Mouse (Mus musculus): Measurements from ENCODE around the gene Padi2.
A peak's percentile ranks its signal among the peaks of the same experiment; 100 is the strongest.

The Padi2 gene

GRCm38 (mm10) chr4:140960781-140961466 lies 54.8 kb downstream of the Padi2 start, which contains the start of gene Sdhb:
Gene Sdhb, plus strand, starts transcription at chr4:140961203.
- DNase-seq = peak; percentile 98 to 100

DNA sequence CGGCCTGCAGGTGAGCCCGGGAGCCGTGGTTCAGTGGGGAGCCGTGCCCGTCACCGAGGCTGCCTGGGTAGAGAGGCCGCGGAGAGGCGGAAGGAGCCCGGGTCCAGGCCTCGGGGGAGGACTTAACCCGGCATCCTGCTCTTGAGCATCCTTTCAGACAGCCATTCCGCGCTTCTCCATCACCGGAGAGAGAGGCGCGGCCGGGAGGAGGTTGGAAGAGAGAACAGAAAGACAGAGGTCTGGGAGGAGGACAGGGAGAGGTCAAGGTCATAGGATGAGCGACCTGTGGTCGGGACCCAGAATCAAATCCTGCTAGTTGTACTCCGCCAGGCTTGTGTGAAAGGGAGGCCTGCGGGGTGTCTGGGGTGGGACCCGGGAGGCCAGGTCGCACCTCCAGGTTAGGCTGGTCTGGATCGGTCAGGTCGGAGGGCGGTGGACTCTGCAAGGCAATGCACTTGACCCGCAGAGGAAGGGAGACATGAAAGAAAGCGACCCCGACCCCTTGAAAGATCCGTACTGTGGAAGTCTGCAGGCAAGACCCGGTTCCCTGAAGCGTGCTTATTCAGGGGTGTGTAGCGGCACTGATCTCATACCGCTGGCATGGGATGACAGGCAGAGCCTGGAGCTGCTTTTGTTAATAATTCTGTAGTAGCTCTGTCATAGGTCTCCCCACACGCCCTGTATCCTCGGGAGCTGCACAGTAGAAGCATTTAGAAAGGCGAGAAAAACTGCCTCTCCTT lies 55.5 kb downstream of the Padi2 start:
- no peak for DNase-seq

DNA sequence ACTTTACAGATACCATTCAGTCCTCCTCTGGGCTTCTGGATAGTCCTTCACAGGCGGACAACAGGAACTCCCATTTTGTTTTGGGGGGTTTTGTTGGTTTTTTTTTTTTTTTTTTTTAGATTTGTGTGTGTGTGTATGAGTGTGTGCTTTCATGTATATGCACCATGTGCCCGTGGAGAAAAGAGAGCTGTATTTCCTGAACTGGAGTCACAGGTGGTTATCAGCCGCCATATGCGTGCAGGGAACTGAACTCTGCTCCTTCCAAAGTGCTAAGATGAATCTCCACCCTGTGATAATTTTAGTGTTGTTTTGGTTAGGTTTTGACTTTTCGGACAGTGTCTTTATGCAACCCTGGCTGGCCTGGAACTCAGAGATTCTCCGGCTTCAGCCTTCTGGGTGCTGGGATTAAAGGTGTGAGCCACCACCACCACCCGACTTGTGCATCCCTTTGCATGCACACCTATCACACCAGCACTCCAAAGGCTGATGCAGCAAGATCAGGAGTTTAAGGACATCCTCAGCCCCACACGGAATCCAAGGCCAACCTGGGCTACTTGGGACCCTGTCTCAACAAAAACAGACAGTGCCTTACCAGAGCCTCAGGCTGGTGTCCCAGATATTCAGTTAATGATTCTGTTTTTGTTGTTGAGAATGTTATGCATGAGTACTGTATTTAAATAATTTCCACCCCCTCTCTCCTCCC lies 56.2 kb downstream of the Padi2 start:
- DNase-seq = peak in 1 of 2 experiments; percentile 56

- DNase-seq = peak; percentile 93 to 95
Measured at GRCm38 (mm10) chr4:140962950-140963349, 56.8 kb downstream of the Padi2 start.

GRCm38 (mm10) chr4:140963941-140964597 lies 57.9 kb downstream of the Padi2 start:
- peak in 1 of 2 experiments; percentile 63 for DNase-seq

DNA sequence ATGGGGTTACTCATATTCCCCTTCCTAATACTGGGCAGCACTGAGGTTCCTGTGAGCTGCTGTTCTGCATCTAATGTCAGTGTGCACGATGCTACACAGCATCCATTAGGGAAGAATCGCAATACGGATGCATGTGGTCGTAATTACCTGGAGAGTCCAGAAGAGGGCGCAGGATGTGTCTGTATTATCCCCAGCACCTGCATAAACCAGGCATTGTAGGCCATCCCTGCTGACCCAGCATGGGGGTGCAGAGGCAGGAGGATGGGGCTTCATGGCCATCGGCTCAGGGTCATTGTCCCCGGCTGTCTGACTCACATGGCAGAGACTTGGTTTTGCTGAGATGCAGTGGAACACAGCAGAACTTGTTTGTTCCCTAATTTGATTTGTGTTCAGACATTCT lies 58.5 kb downstream of the Padi2 start:
- DNase-seq = peak; percentile 83 to 86

DNA sequence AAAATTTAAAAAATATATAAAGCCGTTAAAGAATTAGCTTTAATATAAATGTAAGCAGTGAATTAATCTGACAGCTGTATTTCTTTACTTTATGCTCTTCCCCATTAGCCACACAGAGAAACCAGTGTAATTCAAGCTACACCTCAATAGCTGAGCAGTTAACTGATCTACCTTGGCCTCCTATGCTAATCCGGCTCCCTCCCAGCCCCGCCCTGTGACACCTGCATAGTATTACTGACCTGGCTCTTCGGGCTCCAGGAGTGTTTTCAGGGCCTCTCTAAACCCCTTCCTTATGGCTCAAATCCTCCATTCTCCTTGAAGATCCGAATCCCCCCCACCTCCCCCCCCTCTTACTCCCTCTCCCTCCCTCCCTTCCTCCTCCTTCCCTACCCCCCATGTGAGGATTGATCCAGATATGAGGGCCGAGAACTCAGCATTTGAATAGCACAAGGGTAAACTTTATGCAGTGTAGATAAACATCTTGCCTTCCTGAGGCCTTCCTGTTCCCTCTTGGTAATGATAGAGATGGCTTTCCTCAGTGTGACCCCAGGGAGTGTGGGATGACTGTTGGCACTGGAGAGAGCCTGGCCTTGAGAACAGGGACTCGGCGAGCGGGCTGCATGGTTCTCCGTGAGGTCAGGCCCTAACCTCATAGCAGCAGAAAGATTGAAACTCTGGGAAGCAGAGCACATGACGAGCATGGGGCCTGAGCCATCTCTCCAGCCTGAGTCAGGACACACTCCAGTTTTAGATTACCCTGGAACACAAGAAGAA lies 61.4 kb downstream of the Padi2 start:
- no peak for DNase-seq

- DNase-seq = no peak
Measured at GRCm38 (mm10) chr4:140971691-140972090, 65.5 kb downstream of the Padi2 start.

DNA sequence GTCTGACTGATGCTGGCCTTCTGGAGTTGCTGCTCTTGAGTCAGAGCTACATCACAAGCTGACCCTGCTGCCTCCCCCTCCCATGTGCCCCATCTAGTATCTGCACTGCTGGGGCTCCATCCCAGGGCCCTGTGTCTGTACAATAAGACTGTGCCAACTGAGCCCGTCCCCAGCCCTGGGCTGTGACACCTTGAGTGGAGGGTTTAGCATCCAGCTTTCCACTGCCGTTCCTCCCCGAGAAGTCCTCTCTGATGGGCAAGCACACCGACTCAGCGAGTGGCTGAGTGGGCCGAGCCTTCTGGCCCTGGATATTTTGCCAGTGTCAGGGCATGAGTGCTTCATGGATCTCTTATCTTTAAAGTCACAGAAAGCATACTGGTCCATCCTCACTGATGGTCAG lies 68.3 kb downstream of the Padi2 start:
- DNase-seq = no peak

GRCm38 (mm10) chr4:140975356-140975755 lies 69.2 kb downstream of the Padi2 start:
- no peak for DNase-seq

- DNase-seq = no peak
Measured at GRCm38 (mm10) chr4:140977278-140977677, 71.1 kb downstream of the Padi2 start.

DNA sequence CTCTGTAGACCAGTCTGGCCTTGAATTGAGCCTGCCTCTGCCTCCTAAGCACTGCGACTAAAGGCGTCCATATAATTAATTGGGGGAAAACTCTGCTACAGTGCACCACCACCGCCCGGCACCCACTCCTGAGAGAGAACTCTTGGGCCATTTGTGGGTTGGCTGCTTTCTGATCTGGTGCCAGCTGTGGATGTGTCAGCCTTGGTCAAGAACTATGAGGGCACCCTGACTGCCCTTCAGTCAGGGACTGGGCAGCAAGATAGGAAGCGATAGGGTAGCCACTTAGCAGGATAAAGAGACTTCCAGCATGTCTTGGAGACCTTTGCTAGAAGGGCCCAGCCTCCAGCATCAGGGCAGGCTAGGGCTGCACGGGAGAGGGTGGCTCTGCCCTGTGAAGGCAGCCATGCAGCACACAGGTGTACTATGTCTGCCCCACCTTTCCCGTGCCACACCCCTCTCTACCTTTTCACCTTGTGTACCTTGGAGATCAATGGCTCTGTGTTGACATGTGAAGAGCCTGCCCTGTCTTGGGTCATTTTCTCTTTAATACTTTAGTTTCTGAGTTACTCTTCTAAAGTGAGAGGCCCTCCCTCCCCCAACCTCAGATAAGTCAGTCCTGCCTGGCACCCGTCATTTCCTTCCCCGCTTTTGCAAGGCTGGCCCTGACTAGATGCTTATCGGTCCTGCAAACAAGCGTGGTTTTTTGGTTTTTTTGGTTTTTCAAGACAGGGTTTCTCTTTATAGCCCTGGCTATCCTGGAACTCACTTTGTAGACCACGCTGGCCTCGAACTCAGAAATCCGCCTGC lies 71.9 kb downstream of the Padi2 start:
- no peak for DNase-seq

DNA sequence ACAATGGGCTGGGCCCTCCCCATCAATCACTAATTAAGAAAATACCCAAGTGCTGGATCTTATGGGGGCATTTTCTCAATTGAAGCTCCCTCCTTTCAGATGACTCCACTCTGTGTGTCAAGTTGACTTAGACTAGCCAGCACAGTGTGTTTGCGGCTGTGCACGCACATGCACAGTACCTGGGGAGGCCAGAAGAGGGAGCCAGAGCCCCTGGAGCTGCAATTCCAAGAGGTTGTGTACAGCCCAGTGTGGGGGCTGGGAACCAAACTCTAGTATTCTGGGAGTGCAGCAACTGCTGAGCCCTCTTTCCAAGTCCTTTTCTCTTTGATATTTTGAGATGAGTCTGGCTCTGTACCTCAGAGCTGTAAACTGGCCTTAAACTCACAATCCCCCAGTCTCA lies 75.5 kb downstream of the Padi2 start:
- DNase-seq = peak in 1 of 2 experiments; percentile 35

DNA sequence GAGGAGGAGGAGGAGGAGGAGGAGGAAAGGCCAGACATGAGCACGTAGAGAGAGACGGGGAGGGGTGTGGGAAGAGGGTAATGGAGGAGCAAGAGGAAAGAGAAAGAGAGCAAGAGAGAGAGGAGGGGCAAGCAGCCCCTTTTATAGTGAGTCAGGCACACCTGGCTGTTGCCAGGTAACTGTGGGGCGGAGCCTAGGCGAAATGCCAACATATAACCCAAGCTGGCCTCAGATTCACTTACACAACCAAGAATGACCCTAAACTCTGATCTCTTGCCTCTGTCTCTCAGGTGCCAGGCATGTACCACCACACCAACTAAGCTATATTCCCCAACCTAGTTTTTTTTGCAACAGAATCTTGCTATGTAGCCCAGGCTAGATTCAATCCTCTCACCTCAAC lies 76.7 kb downstream of the Padi2 start:
- DNase-seq = peak in 1 of 2 experiments; percentile 21

GRCm38 (mm10) chr4:140983442-140983841 lies 77.3 kb downstream of the Padi2 start:
- DNase-seq = peak; percentile 41 to 68

DNA sequence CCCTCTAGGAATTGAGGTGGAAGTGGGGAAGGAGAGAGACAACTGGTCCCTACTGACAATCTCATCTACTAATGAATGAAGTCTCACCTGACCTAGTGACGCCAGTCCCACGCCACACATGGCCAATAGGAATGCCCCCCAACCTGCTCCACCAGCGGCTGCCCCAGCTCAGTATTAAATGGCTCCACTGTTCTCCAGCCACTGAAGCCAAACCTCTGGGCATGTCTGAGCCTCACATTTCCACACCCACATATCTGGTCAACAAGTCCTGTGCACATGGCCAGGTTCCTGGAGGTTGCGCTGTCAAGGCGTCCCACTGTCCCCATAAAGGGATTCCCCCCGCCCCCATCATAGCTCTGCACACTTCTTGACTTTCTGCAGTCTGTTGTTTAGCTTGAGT lies 78.4 kb downstream of the Padi2 start:
- DNase-seq = no peak

- no peak for DNase-seq
Measured at GRCm38 (mm10) chr4:140986024-140986710, 80.0 kb downstream of the Padi2 start.

DNA sequence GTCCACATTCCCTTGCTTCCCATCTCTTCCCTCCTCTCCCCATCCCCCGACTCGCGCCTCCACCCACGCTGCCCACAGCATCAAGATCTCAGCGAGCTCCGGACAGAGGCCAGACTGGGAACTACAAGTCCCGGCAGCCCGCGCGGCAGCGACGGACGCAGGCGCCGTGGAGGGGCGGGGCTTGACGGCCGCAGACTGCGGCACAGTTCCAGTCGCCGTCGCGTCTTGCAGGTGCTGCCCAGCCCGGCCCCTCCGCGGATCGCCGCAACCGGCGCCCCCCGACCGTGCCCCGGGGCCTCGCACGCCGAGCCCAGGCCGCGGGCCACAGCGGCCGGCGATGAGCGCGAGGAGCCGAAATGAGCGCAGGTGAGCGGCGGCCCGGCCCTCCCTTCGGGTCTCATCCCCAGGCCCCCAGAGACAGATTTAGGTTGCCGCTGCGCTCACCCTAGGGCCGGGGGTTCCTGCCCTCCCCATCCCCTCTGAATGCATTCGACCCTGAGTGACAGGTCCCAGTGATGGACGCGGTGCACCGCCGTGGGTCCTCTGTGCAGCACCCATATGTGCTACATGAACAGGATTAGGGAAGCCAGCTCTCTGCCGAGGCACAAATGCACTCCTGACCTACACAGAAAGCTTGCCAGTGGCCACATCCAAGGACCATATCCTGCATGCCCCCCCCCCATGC lies 80.7 kb downstream of the Padi2 start, which contains the start of gene Atp13a2:
Gene Atp13a2 (plus strand): TSS at position 163 of the 685 bp plus-strand sequence.
- DNase-seq = peak; percentile 92 to 93

DNA sequence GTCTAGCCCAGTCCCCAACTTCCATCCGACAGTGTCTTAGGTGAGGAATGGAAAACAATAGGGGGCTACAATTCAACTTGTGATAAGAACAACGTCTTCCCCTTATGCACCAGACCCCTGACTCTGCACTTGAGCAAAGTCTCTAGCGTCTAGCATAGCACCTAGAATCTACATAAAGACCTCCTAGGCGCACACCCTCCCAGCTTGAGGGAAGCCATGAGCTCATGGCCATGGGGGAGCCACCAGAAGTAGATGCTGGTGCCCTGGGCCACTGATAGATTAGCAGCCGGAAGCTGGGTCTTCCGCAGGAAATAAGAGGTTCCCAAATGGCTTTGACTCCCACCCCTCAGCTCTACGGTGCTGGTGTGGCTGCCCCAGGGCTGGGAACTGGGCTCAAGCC lies 81.3 kb downstream of the Padi2 start:
- no peak for DNase-seq

GRCm38 (mm10) chr4:140988706-140989290 lies 82.7 kb downstream of the Padi2 start:
- DNase-seq = no peak
